Mouse (Mus musculus) splenic B cell, adult 2 months (primary cell): ENCODE results near the gene Myl6b.

Experiments used
- DNase-seq: peaks from one replicate; pipeline ENCODE4 v3.0.0-alpha.2; 2011; ENCODE audit warnings: low read depth, low spot score
- H3K27me3 ChIP-seq: 2 replicates; pipeline ENCODE4 v1.6.1; 2012; ENCODE audit warnings: mild to moderate bottlenecking, low read length, moderate library complexity, mixed read lengths; ENCODE audit not compliant: control insufficient read depth, poor library complexity, insufficient read depth, severe bottlenecking
- H3K36me3 ChIP-seq: 2 replicates; pipeline ENCODE4 v1.6.1; 2012; ENCODE audit warnings: mild to moderate bottlenecking, low read length, moderate library complexity, mixed read lengths; ENCODE audit not compliant: control insufficient read depth, poor library complexity, insufficient read depth, severe bottlenecking

Myl6b gene

GRCm38 (mm10) chr10:128525671-128526308, 27.3 kb upstream of the Myl6b start, which contains the start of gene Esyt1:
Esyt1 (minus strand) TSS chr10:128525871.
- peaks cover 4% of the 10 kb centered on the region for H3K36me3 ChIP-seq
- H3K27me3 ChIP-seq = no peaks in the 10 kb centered on the region
- DNase-seq = peak; percentile 97

GRCm38 (mm10) chr10:128524732-128525662, 26.5 kb upstream of the Myl6b start:
- DNase-seq = peak; percentile 82
- Histone ChIP-seq H3K27me3 (no peaks in the 10 kb centered on the region), H3K36me3 (peaks cover 12% of the 10 kb centered on the region)

DNA sequence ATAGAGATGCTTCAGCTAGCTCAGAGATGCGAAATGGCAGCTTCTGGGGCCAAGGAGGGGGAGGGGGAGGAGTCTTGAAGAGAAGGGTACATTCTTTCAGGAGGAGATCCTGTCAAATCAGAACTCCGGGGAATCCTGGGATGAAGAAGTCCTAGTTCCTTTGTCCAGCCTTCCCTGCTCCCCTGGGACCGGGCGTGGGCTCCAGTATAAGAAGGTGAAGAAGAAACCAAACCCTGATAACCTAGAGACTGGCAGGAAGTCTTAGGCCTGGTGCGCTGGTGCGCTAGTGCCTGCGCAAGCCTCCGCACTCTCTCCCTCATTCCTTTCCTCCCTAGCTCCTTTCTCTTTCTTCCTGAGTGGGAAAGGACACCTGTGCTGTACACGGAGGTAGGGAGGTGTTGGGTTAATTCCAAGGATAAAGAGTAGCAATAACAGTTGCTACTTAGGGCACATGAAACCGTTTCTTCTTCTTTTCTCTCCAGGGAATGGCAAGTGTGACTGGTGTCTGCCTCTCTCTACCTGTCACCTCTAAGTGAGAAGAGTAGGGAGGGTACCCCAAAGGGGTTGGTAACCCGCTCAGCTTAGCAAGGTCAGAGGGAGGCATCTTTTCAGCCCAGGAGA, 25.7 kb upstream of the Myl6b start:
- peaks cover 15% of the 10 kb centered on the region for H3K36me3 ChIP-seq
- no peaks in the 10 kb centered on the region for H3K27me3 ChIP-seq
- peak; percentile 43 for DNase-seq

DNA sequence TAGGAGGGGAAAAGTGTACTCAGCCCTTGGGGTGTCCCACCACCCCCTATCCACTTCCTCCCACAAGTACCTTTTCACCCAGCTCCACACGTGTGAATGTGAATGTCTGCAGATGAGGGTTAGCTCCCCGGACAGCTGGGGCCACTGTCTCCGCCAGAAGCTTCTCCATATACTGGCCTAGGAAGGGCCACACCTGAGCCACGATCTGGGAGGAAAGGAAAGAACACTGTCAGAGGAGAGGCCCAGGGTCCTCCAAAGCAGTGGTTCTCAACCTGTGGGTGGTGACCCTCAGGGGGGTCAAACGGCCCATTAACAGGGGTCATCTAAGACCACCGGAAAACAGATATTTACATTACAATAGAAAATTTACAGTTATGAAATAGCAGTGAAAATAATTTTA, 23.9 kb upstream of the Myl6b start:
- H3K36me3 ChIP-seq = peaks cover 15% of the 10 kb centered on the region
- no peak for DNase-seq
- no peaks in the 10 kb centered on the region for H3K27me3 ChIP-seq

DNA sequence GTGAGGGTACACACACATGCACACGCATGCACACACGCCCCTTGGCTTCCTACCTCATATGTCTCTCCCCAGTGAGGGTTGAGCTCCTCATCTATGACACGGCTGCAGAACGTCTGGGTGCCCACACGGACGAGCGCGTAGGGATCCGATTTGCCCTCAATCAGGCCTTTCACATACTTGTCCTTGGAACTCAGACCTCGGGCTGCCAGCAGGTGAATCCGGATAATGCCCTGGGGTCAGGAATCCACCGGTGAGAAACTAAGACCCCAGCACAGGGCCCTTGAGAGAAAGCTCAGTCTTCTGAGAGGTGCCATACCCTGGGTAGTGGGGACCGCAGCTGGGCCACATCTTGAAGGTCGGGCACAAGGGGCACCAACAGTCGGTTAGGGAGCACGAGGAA, 22.1 kb upstream of the Myl6b start:
- no peaks in the 10 kb centered on the region for H3K27me3 ChIP-seq
- DNase-seq = no peak
- H3K36me3 ChIP-seq = peaks cover 21% of the 10 kb centered on the region

DNA sequence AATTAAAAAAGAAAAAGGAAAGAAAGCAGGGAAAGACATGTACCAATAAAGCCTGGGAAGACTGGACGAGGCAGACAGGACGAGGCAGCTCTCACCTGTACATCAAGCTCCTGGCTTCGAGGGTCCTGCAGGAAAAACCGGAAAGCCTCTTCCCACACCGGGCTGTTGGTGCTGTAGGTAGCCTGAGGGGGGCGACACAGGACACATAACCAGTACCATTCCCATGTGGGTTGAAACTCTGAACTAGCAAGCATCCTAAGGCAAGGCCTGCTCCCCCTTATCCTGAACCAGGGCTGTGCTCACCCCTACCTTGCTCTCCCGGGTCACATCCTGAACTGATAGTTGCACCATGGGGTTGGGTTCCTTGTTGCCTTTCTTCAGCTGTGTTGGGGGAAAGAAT, 20.3 kb upstream of the Myl6b start:
- peak; percentile 59 for DNase-seq
- H3K36me3 ChIP-seq = peaks cover 23% of the 10 kb centered on the region
- H3K27me3 ChIP-seq = no peaks in the 10 kb centered on the region

- DNase-seq = no peak
- H3K27me3 ChIP-seq = no peaks in the 10 kb centered on the region
- peaks cover 25% of the 10 kb centered on the region for H3K36me3 ChIP-seq
Observed at GRCm38 (mm10) chr10:128516677-128517076, 18.2 kb upstream of the Myl6b start.

- Histone ChIP-seq H3K27me3 (no peaks in the 10 kb centered on the region), H3K36me3 (peaks cover 31% of the 10 kb centered on the region)
- DNase-seq = no peak
Observed at GRCm38 (mm10) chr10:128516029-128516428, 17.5 kb upstream of the Myl6b start.

GRCm38 (mm10) chr10:128515044-128515443, 16.6 kb upstream of the Myl6b start:
- no peak for DNase-seq
- peaks cover 27% of the 10 kb centered on the region for H3K36me3 ChIP-seq
- no peaks in the 10 kb centered on the region for H3K27me3 ChIP-seq

GRCm38 (mm10) chr10:128511761-128512160, 13.3 kb upstream of the Myl6b start:
- H3K27me3 ChIP-seq = no peaks in the 10 kb centered on the region
- H3K36me3 ChIP-seq = peaks cover 25% of the 10 kb centered on the region
- DNase-seq = no peak

DNA sequence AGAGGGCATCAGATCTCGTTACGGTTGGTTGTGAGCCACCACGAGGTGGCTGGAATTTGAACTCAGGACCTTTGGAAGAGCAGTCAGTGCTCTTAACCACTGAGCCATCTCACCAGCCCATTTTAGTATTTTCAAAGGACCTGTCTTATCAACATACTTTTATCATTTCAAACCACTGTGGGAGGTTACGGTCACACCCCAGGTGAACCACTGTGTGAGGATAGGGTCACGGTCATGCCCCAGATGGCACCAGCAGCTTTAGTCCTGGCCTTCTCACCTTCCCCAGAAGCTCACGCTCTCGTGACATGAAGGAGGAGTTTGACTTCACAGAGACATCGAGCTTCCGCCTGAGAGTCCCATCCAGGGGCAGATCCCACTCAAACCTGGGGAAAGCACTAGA, 12.7 kb upstream of the Myl6b start:
- peaks cover 21% of the 10 kb centered on the region for H3K36me3 ChIP-seq
- no peak for DNase-seq
- no peaks in the 10 kb centered on the region for H3K27me3 ChIP-seq

DNA sequence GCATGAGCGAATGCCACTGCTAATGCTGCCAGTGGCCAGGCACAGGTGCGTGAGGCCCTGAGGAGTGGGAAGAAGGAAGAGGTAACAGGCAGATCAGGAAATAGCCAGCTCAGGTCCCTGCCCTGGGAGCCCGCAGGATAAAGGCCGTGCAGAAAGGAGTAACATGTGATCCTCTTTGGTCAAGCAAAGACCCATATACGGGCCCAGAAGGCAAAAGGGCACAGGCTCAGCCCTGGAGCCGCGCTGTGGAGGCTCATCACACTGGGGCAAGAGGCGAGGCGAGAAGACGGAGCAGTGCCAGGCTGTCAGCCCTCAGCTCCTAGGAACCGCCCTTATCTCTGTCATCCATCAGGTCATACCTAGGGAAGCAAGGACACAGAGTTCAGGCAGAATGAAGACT, 11.8 kb upstream of the Myl6b start:
- Histone ChIP-seq H3K27me3 (no peaks in the 10 kb centered on the region), H3K36me3 (peaks cover 18% of the 10 kb centered on the region)
- DNase-seq = no peak

DNA sequence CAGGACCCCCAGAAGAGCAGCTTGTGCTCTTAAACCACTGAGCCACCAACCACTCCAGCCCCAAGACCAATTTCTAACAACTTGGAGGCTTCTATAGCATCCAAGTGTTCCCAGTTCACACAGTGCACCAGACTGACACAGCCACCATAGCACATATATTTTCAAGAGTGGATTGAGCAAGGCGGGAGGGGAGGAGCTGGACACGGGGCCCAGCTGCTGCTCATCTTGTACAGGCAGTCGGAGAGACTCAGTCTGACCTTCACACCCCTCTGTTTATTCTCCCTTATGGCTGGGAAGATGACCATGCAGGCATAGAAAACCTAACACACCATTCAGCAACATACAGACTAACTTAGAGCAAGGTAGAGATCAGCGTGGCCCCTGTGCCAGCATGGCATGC, 11.3 kb upstream of the Myl6b start:
- Histone ChIP-seq H3K27me3 (no peaks in the 10 kb centered on the region), H3K36me3 (peaks cover 18% of the 10 kb centered on the region)
- DNase-seq = no peak

DNA sequence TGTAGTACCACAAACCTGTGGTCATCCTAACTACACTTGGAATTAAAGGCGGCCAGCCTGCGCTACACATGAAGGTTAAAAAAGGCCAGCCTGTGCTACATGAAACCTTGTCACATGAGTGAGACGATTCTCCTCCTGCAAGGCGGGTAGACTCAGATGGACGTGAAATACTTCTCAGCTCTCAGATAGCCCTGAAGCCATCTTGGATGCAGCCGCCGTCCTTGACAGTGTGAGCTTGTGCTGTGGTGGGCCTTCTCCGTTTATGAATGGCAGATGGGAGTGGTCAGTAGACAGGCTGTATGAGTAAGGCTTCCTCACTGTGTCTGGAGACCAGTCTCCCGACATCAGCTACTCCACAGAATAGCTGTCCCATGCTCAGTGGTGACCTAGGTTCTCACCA, 10.7 kb upstream of the Myl6b start:
- Histone ChIP-seq H3K27me3 (no peaks in the 10 kb centered on the region), H3K36me3 (peaks cover 18% of the 10 kb centered on the region)
- DNase-seq = no peak

DNA sequence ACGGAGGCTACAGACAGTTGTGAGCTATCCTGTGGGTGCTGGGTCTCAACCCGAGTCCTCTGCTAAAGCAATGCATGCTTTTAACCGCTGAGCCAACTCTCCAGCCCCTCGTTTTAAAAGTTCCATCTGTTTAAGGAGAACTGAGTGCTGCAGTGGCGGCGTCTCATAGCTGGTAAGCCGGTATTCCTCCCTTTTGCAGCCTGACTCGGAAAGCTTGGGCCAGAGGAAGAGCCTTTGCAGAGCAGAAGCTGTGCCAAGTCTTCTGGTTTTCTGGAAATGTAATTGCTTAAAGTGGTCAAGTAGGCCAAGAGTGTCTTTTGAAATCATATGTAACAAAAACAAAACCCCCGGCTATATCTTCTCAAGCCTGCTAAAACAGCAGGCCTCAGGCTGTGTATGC, 9.8 kb upstream of the Myl6b start:
- Histone ChIP-seq H3K27me3 (no peaks in the 10 kb centered on the region), H3K36me3 (peaks cover 16% of the 10 kb centered on the region)
- no peak for DNase-seq
